Comparison of ENCODE assay signal across 12 mouse cellular contexts in the genomic region with DNA sequence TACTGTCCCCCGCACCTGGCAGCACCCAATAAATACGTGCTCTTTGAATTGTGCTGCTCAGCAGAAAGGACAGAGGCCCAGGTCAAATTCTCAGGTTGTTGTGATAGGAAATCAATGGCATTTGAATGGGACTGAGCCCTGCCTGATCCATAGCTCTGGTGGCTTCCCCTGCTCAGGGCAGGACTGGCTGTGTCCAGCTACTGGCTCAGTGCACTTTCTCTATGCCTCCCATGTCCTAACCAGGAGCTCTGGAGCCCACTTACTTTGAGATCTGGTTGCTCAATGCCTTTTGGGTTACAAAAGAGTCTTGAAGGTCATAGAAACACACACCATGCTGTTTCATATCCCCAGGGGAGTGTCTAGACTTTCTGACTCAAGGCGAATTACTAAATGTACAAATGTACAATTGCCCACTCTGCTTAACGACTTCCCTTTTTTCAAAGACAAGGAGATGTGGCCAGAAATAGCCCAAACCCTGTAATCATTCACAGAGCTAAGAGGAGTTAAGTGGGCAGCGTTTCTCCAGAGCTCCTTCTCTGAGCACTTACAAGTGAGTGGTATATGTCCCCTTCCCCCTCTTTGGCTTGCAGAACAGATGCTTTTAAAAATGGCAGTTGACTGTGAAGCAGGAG.
DNase-seq lines count a peak whose midpoint lies in the region; ATAC-seq and TF ChIP-seq lines count a peak whose summit lies in the region.
"Had no signal": no experiment of that assay in that cellular context is flagged by ENCODE, and none has a peak within 500 bp of the region (broad histone marks: within the 10 kb centered on the region; RNA-seq: fewer than 3 reads in every experiment).

No protein-coding gene starts in this region.

- no peak overlapping the region for H3K4me3 ChIP-seq in embryonic facial prominence, embryonic 13.5 days
- H3K4me3 ChIP-seq in embryonic facial prominence, embryonic 10.5 days: no peak overlapping the region
- no peak overlapping the region for H3K4me3 ChIP-seq in liver, postnatal 0 days (ENCODE audit: low read depth, low read length)
- H3K4me3 ChIP-seq in liver, embryonic 12.5 days: no peak overlapping the region
- H3K4me3 ChIP-seq in lung, embryonic 15.5 days: no peak overlapping the region
- H3K4me3 ChIP-seq: hindbrain, embryonic 10.5 days had no signal

- no peak for DNase-seq in embryonic facial prominence, embryonic 10.5 days (ENCODE audit: low spot score)
- DNase-seq in liver, postnatal 0 days: no peak
- peak; percentile 74 for DNase-seq in telencephalon, adult 2 months (ENCODE audit: low read depth, low spot score)
- DNase-seq in kidney, adult 11 months: no peak
- no peak for DNase-seq in urinary bladder, postnatal 10 days (ENCODE audit: low spot score)
- DNase-seq: cerebellum, adult 8-10 months had no signal

- no peak for TF ChIP-seq EP300 in liver, postnatal 0 days (IDR thresholded peaks at IDR 0.05; ENCODE audit: low read depth)

- 43% methylated on average over 5 of the region's 5 CpGs for WGBS in embryonic facial prominence, embryonic 13.5 days
- WGBS in embryonic facial prominence, embryonic 10.5 days: 48% methylated on average over 5 of the region's 5 CpGs
- WGBS in liver, postnatal 0 days (ENCODE audit: insufficient replicate concordance): 31% methylated on average over 5 of the region's 5 CpGs
- 37% methylated on average over 5 of the region's 5 CpGs for WGBS in liver, embryonic 12.5 days (ENCODE audit: insufficient replicate concordance)
- WGBS in lung, embryonic 15.5 days: 42% methylated on average over 5 of the region's 5 CpGs

- 0 out of 2 replicates have a peak, but pooled peaks cover 3% of the 10 kb centered on the region for H3K27me3 ChIP-seq in embryonic facial prominence, embryonic 13.5 days
- H3K27me3 ChIP-seq in embryonic facial prominence, embryonic 10.5 days (replicated peaks; ENCODE audit: low read depth, poor library complexity, severe bottlenecking): no peaks in the 10 kb centered on the region
- H3K27me3 ChIP-seq in liver, postnatal 0 days (ENCODE audit: insufficient read depth, low read length): no peaks in the 10 kb centered on the region
- no peaks in the 10 kb centered on the region for H3K27me3 ChIP-seq in liver, embryonic 12.5 days (replicated peaks)
- no peaks in the 10 kb centered on the region for H3K27me3 ChIP-seq in lung, embryonic 15.5 days

- peaks cover 14% of the 10 kb centered on the region for H3K4me1 ChIP-seq in embryonic facial prominence, embryonic 13.5 days
- peaks cover 25% of the 10 kb centered on the region for H3K4me1 ChIP-seq in embryonic facial prominence, embryonic 10.5 days
- H3K4me1 ChIP-seq in liver, postnatal 0 days (ENCODE audit: insufficient read depth): peaks cover 6% of the 10 kb centered on the region
- H3K4me1 ChIP-seq in liver, embryonic 12.5 days: no peaks in the 10 kb centered on the region
- H3K4me1 ChIP-seq in lung, embryonic 15.5 days: peaks cover 22% of the 10 kb centered on the region

- no peak overlapping the region for H3K9ac ChIP-seq in embryonic facial prominence, embryonic 13.5 days
- H3K9ac ChIP-seq in liver, postnatal 0 days (replicated peaks): no peak overlapping the region
- no peak overlapping the region for H3K9ac ChIP-seq in liver, embryonic 12.5 days
- no peak overlapping the region for H3K9ac ChIP-seq in lung, embryonic 15.5 days

- H3K36me3 ChIP-seq in embryonic facial prominence, embryonic 13.5 days: no peaks in the 10 kb centered on the region
- H3K36me3 ChIP-seq in embryonic facial prominence, embryonic 10.5 days (replicated peaks): no peaks in the 10 kb centered on the region
- H3K36me3 ChIP-seq in liver, postnatal 0 days (replicated peaks; ENCODE audit: insufficient read depth, low read length): no peaks in the 10 kb centered on the region
- H3K36me3 ChIP-seq in liver, embryonic 12.5 days: no peaks in the 10 kb centered on the region
- no peaks in the 10 kb centered on the region for H3K36me3 ChIP-seq in lung, embryonic 15.5 days
- H3K36me3 ChIP-seq: hindbrain, embryonic 10.5 days had no signal

- H3K9me3 ChIP-seq in embryonic facial prominence, embryonic 13.5 days: no peaks in the 10 kb centered on the region
- no peaks in the 10 kb centered on the region for H3K9me3 ChIP-seq in embryonic facial prominence, embryonic 10.5 days
- H3K9me3 ChIP-seq in liver, postnatal 0 days (ENCODE audit: low read length): no peaks in the 10 kb centered on the region
- H3K9me3 ChIP-seq in liver, embryonic 12.5 days (replicated peaks): no peaks in the 10 kb centered on the region
- no peaks in the 10 kb centered on the region for H3K9me3 ChIP-seq in lung, embryonic 15.5 days
- H3K9me3 ChIP-seq: hindbrain, embryonic 10.5 days had no signal

- no peak overlapping the region for H3K4me2 ChIP-seq in embryonic facial prominence, embryonic 13.5 days
- 0 out of 2 replicates have a peak overlapping the region, but pooled peaks have one; percentile 13 for H3K4me2 ChIP-seq in liver, postnatal 0 days (ENCODE audit: low read depth, low read length)
- no peak overlapping the region for H3K4me2 ChIP-seq in liver, embryonic 12.5 days
- H3K4me2 ChIP-seq in lung, embryonic 15.5 days: no peak overlapping the region

- no peak for TF ChIP-seq CTCF in liver, postnatal 0 days (IDR thresholded peaks at IDR 0.05; ENCODE audit: low read depth)

- peak overlapping the region; percentile 22; the same call in 1 of the 2 replicates for H3K27ac ChIP-seq in embryonic facial prominence, embryonic 13.5 days
- no peak overlapping the region; the same call in 1 of the 2 replicates for H3K27ac ChIP-seq in embryonic facial prominence, embryonic 10.5 days (replicated peaks)
- H3K27ac ChIP-seq in liver, postnatal 0 days (ENCODE audit: low read depth): no peak overlapping the region
- no peak overlapping the region for H3K27ac ChIP-seq in liver, embryonic 12.5 days
- peak overlapping the region; percentile 68 for H3K27ac ChIP-seq in lung, embryonic 15.5 days
- H3K27ac ChIP-seq: hindbrain, embryonic 10.5 days; kidney, postnatal 0 days; macrophage had no signal

- ATAC-seq in embryonic facial prominence, embryonic 13.5 days (ENCODE audit: insufficient number of reproducible peaks, insufficient read depth, low FRiP score, low TSS enrichment, low read depth): no peak
- ATAC-seq in liver, postnatal 0 days: no peak
- ATAC-seq in liver, embryonic 12.5 days: no peak
- ATAC-seq in lung, embryonic 15.5 days (ENCODE audit: borderline replicate concordance, extremely low read depth, low FRiP score, low TSS enrichment): peak; percentile 85

Comparison
In these comparisons a context has a peak if more than half of its experiments do, and no peak if none do; other contexts are left out.
1. H3K27ac ChIP-seq: peak in embryonic facial prominence, embryonic 13.5 days (single experiment) and lung, embryonic 15.5 days (single experiment); none in embryonic facial prominence, embryonic 10.5 days (single experiment), liver, postnatal 0 days (single experiment) and liver, embryonic 12.5 days (single experiment).